24 mouse cellular contexts compared by ENCODE assay signal in genomic region chr11:14072104-14072503, GRCm38 (mm10).
"Had no signal": no experiment of that assay in that cellular context is flagged by ENCODE, and none has a peak within 500 bp of the region (broad histone marks: within the 10 kb centered on the region; RNA-seq: fewer than 3 reads in every experiment).

No protein-coding gene starts in this region.

- H3K36me3 ChIP-seq: heart, embryonic 10.5 days; heart, embryonic 13.5 days; heart, embryonic 15.5 days; hindbrain, embryonic 13.5 days; hindbrain, embryonic 15.5 days; kidney, embryonic 15.5 days; limb, embryonic 13.5 days; limb, embryonic 15.5 days; liver, embryonic 12.5 days had no signal

- H3K9me3 ChIP-seq: heart, embryonic 10.5 days; heart, embryonic 13.5 days; heart, embryonic 15.5 days; hindbrain, embryonic 13.5 days; hindbrain, embryonic 15.5 days; kidney, embryonic 15.5 days; limb, embryonic 13.5 days; limb, embryonic 15.5 days; liver, embryonic 12.5 days had no signal

- ATAC-seq: hindbrain, postnatal 0 days; intestine, embryonic 16.5 days; liver, embryonic 12.5 days had no signal

- H3K4me3 ChIP-seq: heart, embryonic 10.5 days; heart, embryonic 13.5 days; heart, embryonic 15.5 days; hindbrain, embryonic 13.5 days; hindbrain, embryonic 15.5 days; kidney, embryonic 15.5 days; limb, embryonic 13.5 days; limb, embryonic 15.5 days; liver, embryonic 12.5 days had no signal

- H3K27me3 ChIP-seq: heart, embryonic 13.5 days; heart, embryonic 15.5 days; hindbrain, embryonic 13.5 days; hindbrain, embryonic 15.5 days; kidney, embryonic 15.5 days; limb, embryonic 13.5 days; limb, embryonic 15.5 days; liver, embryonic 12.5 days had no signal

- H3K4me1 ChIP-seq: heart, embryonic 10.5 days; heart, embryonic 13.5 days; heart, embryonic 15.5 days; hindbrain, embryonic 13.5 days; hindbrain, embryonic 15.5 days; kidney, embryonic 15.5 days; limb, embryonic 13.5 days; limb, embryonic 15.5 days; liver, embryonic 12.5 days had no signal

- H3K27ac ChIP-seq: heart, embryonic 10.5 days; heart, embryonic 13.5 days; heart, embryonic 15.5 days; hindbrain, embryonic 13.5 days; hindbrain, embryonic 15.5 days; hindbrain, postnatal 0 days; kidney, embryonic 15.5 days; kidney, postnatal 0 days; limb, embryonic 13.5 days; limb, embryonic 15.5 days; liver, embryonic 12.5 days had no signal

- DNase-seq: gastrocnemius, postnatal 14 days; heart, adult 18-20 months; heart, postnatal 14 days; heart, postnatal 36 days; kidney, adult 11 months; kidney, adult 2 months; kidney, adult 9 months; kidney, postnatal 14 days; kidney, postnatal 36 days; layer of hippocampus, adult 9-11 months; layer of hippocampus, postnatal 36 days; left cerebral cortex, postnatal 4 days had no signal

- H3K9ac ChIP-seq: heart, embryonic 13.5 days; heart, embryonic 15.5 days; hindbrain, embryonic 13.5 days; hindbrain, embryonic 15.5 days; kidney, embryonic 15.5 days; limb, embryonic 13.5 days; limb, embryonic 15.5 days; liver, embryonic 12.5 days had no signal

- H3K4me2 ChIP-seq: heart, embryonic 13.5 days; heart, embryonic 15.5 days; hindbrain, embryonic 13.5 days; hindbrain, embryonic 15.5 days; kidney, embryonic 15.5 days; limb, embryonic 13.5 days; limb, embryonic 15.5 days; liver, embryonic 12.5 days had no signal
